Mouse (Mus musculus): ENCODE measurements at regions not wholly inside any gene's neighbourhood (a gene's known extent, or its start where the extent isn't known, plus 50 kb on each side); places are given as distances from the start of the nearest gene placed in this dataset.

- DNase-seq (ENCODE audit: low spot score in 2 of 2), result no peak
Measured at GRCm38 (mm10) chr5:42636162-42636823, 568.5 kb downstream of the Gm16223 start.

DNA sequence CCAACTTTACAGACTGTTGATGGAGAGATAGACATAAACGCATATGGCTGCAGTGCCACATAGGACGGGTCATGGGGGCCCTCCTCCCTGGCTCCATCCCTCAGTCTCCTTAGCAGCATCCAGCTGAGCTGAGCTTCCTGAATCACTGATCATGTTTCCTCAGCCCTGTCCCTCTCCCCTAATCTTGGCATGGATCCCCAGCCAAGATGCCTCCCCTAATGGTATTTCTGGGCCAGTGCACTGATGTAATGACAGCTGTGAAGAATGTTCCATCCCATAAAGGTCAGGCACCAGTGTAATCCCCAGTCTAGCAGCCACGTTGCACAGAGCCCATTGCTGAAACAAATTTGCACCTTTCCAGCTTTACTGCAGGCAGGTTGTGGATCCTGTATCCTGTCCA, 576.5 kb upstream of the Cpeb2 start:
- no peak for DNase-seq (ENCODE audit: low spot score in 2 of 2)

GRCm38 (mm10) chr5:42659994-42660393, 573.0 kb upstream of the Cpeb2 start:
- DNase-seq (ENCODE audit: low spot score in 2 of 2), result no peak

DNA sequence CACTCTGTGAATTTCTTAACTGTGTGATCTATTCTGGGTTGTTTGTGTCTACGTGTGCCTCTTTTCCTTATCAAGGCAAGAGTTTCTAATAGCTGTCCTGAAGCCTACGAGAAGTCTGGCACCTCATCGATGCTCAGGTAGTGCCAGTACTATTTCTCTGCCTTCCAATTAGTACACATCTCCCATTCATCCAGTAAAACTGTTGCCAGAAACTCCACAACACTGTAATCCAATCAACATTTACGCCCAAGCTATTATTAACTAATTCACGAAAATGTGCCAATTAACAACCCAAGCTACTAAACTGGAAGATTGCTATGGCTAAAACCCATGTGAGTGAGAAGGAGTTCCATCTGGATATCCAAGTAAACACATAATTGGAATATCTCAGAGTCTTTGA, 553.4 kb upstream of the Cpeb2 start:
- DNase-seq (ENCODE audit: low spot score in 2 of 2), result no peak

DNA sequence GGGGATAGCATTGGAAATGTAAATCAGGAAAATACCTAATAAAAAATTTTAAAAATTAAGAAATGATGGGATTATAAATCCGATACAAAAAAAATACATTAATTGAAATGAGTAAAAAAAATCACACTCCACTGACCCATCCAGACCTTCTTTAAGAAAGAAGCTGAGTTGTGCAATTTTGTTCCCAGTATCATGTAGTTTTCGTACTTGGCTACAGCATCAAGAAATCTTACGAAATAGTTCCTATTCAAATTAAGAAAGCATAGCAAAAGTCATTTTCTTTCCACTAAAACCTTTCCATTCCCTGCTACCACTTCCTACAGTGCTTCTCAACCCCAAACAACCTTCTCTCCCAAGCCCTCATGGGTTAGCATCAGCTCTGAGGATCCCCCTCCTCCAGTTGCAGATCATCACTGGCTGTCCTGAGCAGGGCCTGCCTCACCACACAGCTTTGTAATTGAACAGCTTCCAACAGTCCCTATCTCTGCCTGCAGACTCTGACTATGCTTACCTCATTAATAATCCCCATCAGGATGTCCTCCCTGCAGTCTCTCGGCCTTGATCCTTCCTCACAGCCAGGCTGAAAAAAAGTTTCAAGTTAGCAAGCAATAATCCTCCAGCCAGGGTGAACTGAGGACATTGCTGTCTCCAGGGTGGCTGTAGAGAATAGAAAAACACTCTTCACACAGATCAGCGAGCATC, 547.5 kb upstream of the Cpeb2 start:
- no peak for DNase-seq (ENCODE audit: low spot score in 2 of 2)

GRCm38 (mm10) chr5:42687176-42687575, 545.8 kb upstream of the Cpeb2 start:
- no peak for DNase-seq (ENCODE audit: low spot score in 2 of 2)
